Mouse (Mus musculus): ENCODE measurements around the gene Hist1h4f. TPM values are rescaled to one million over a fixed set of nuclear protein-coding genes. Genes with fewer than 3 reads are reported as not detected.

Hist1h4f gene
- polyA plus RNA-seq, 1 experiment from 2014 or later = 2.0 TPM

GRCm38 (mm10) chr13:23502916-23503315 is 48.5 kb downstream of the Hist1h4f start:
- Histone ChIP-seq H3K4me2 (replicated peaks; ENCODE audit: low read depth, low read length) (no peak overlapping the region), H3K27ac (ENCODE audit: low read length) (no peak overlapping the region), H3K9ac (replicated peaks; ENCODE audit: low read length) (no peak overlapping the region), H3K27me3 (ENCODE audit: insufficient read depth, low read length) (no peaks in the 10 kb centered on the region), H3K4me3 (ENCODE audit: low read length) (no peak overlapping the region), H3K9me3 (ENCODE audit: low read length) (no peaks in the 10 kb centered on the region), H3K4me1 (ENCODE audit: insufficient read depth, low read length) (peaks cover 27% of the 10 kb centered on the region), H3K36me3 (ENCODE audit: insufficient read depth, low read length) (no peaks in the 10 kb centered on the region)
- no peak for ATAC-seq (ENCODE audit: low FRiP score, low TSS enrichment)
- 56% methylated on average over 4 of the region's 4 CpGs for WGBS

GRCm38 (mm10) chr13:23502031-23502567 is 49.3 kb downstream of the Hist1h4f start:
- Histone ChIP-seq H3K36me3 (ENCODE audit: insufficient read depth, low read length) (no peaks in the 10 kb centered on the region), H3K4me2 (replicated peaks; ENCODE audit: low read depth, low read length) (peak overlapping the region; percentile 45), H3K4me1 (ENCODE audit: insufficient read depth, low read length) (peaks cover 27% of the 10 kb centered on the region), H3K9ac (replicated peaks; ENCODE audit: low read length) (no peak overlapping the region), H3K27me3 (ENCODE audit: insufficient read depth, low read length) (no peaks in the 10 kb centered on the region), H3K9me3 (ENCODE audit: low read length) (no peaks in the 10 kb centered on the region), H3K4me3 (ENCODE audit: low read length) (peak overlapping the region; percentile 25), H3K27ac (ENCODE audit: low read length) (no peak overlapping the region)
- WGBS = 31% methylated on average over 9 of the region's 9 CpGs
- no peak for ATAC-seq (ENCODE audit: low FRiP score, low TSS enrichment)

- ATAC-seq (ENCODE audit: low FRiP score, low TSS enrichment) = no peak
- Histone ChIP-seq H3K36me3 (ENCODE audit: insufficient read depth, low read length) (no peaks in the 10 kb centered on the region), H3K4me2 (replicated peaks; ENCODE audit: low read depth, low read length) (peak overlapping the region; percentile 45), H3K9ac (replicated peaks; ENCODE audit: low read length) (no peak overlapping the region), H3K4me3 (ENCODE audit: low read length) (peak overlapping the region; percentile 25), H3K27me3 (ENCODE audit: insufficient read depth, low read length) (no peaks in the 10 kb centered on the region), H3K9me3 (ENCODE audit: low read length) (no peaks in the 10 kb centered on the region), H3K27ac (ENCODE audit: low read length) (no peak overlapping the region), H3K4me1 (ENCODE audit: insufficient read depth, low read length) (peaks cover 24% of the 10 kb centered on the region)
- WGBS = 24% methylated on average over 5 of the region's 5 CpGs
Observed at GRCm38 (mm10) chr13:23501511-23501910, 49.9 kb downstream of the Hist1h4f start.

Small RNAs within 50 kb of the gene (microRNA-seq; reads per million reads assigned to microRNA genes)
- gene Gm44297 (not detected), gene Gm44359 (not detected), gene Gm44394 (not detected), gene n-TStga1 (1.4 reads per million)

Other genes starting within 250 kb of the Hist1h4f start
- gene Zfp322a, start 182.4 kb downstream of the Hist1h4f start, polyA plus RNA-seq (2015; fragmentation: Nextera tagmentation; extraction: Ambion mirVana) = 49.9 and 54.0 TPM in 2 replicates
- 13.7 and 14.6 TPM in 2 replicates for gene Abt1, start 127.8 kb downstream of the Hist1h4f start, polyA plus RNA-seq (2015; fragmentation: Nextera tagmentation; extraction: Ambion mirVana)
- gene Btn1a1, start 85.7 kb downstream of the Hist1h4f start, polyA plus RNA-seq (2015; fragmentation: Nextera tagmentation; extraction: Ambion mirVana) = 0.08 and 0.11 TPM in 2 replicates
- gene Btn2a2, start 62.8 kb downstream of the Hist1h4f start, polyA plus RNA-seq (2015; fragmentation: Nextera tagmentation; extraction: Ambion mirVana) = 0.50 and 0.54 TPM in 2 replicates
- gene Hist1h4h, start 20.6 kb downstream of the Hist1h4f start, polyA plus RNA-seq (2015; fragmentation: Nextera tagmentation; extraction: Ambion mirVana) = 4.5 and 5.6 TPM in 2 replicates
- 4.3 TPM in 2 replicates for gene Hist1h2af, start 17.7 kb downstream of the Hist1h4f start, polyA plus RNA-seq (2015; fragmentation: Nextera tagmentation; extraction: Ambion mirVana)
- 4.6 and 6.0 TPM in 2 replicates for gene Hist1h3g, start 16.2 kb downstream of the Hist1h4f start, polyA plus RNA-seq (2015; fragmentation: Nextera tagmentation; extraction: Ambion mirVana)
- gene Hist1h2bh, start 8.3 kb downstream of the Hist1h4f start, polyA plus RNA-seq (2015; fragmentation: Nextera tagmentation; extraction: Ambion mirVana) = 0.64 and 0.92 TPM in 2 replicates
- 0.54 and 0.82 TPM in 2 replicates for gene Hist1h3f, start 7.6 kb downstream of the Hist1h4f start, polyA plus RNA-seq (2015; fragmentation: Nextera tagmentation; extraction: Ambion mirVana)
- 0.37 and 0.55 TPM in 2 replicates for gene Hist1h1d, start 1.6 kb upstream of the Hist1h4f start, polyA plus RNA-seq (2015; fragmentation: Nextera tagmentation; extraction: Ambion mirVana)
- gene Hist1h3e, start 10.7 kb upstream of the Hist1h4f start, polyA plus RNA-seq (2015; fragmentation: Nextera tagmentation; extraction: Ambion mirVana) = 4.7 TPM in 2 replicates
- gene Hist1h2ae, start 19.6 kb upstream of the Hist1h4f start, polyA plus RNA-seq (2015; fragmentation: Nextera tagmentation; extraction: Ambion mirVana) = 57.3 and 57.7 TPM in 2 replicates
- 8.5 and 9.1 TPM in 2 replicates for gene Hist1h2bg, start 19.7 kb upstream of the Hist1h4f start, polyA plus RNA-seq (2015; fragmentation: Nextera tagmentation; extraction: Ambion mirVana)
- gene Hist1h2bf, start 22.5 kb upstream of the Hist1h4f start, polyA plus RNA-seq (2015; fragmentation: Nextera tagmentation; extraction: Ambion mirVana) = 4.3 and 4.4 TPM in 2 replicates
- 2.5 and 3.0 TPM in 2 replicates for gene Hist1h2ad, start 22.7 kb upstream of the Hist1h4f start, polyA plus RNA-seq (2015; fragmentation: Nextera tagmentation; extraction: Ambion mirVana)
- 6.1 and 6.6 TPM in 2 replicates for gene Hist1h3d, start 24.1 kb upstream of the Hist1h4f start, polyA plus RNA-seq (2015; fragmentation: Nextera tagmentation; extraction: Ambion mirVana)
- gene Hist1h4d, start 29.9 kb upstream of the Hist1h4f start, polyA plus RNA-seq (2015; fragmentation: Nextera tagmentation; extraction: Ambion mirVana) = 102 TPM in 2 replicates
- 3.2 and 3.3 TPM in 2 replicates for gene Hist1h2be, start 69.5 kb upstream of the Hist1h4f start, polyA plus RNA-seq (2015; fragmentation: Nextera tagmentation; extraction: Ambion mirVana)
- gene Hist1h1e, start 70.9 kb upstream of the Hist1h4f start, polyA plus RNA-seq (2015; fragmentation: Nextera tagmentation; extraction: Ambion mirVana) = 14.7 and 15.9 TPM in 2 replicates
- gene Hist1h2ac, start 132.3 kb upstream of the Hist1h4f start, polyA plus RNA-seq (2015; fragmentation: Nextera tagmentation; extraction: Ambion mirVana) = 1.3 and 1.6 TPM in 2 replicates
- 72.4 and 78.3 TPM in 2 replicates for gene Hist1h2bc, start 132.6 kb upstream of the Hist1h4f start, polyA plus RNA-seq (2015; fragmentation: Nextera tagmentation; extraction: Ambion mirVana)
- gene Hist1h1t, start 144.2 kb upstream of the Hist1h4f start, polyA plus RNA-seq (2015; fragmentation: Nextera tagmentation; extraction: Ambion mirVana) = 0.26 TPM in 1 of 2 replicates, not detected in the other
- gene Hist1h4c, start 146.8 kb upstream of the Hist1h4f start, polyA plus RNA-seq (2015; fragmentation: Nextera tagmentation; extraction: Ambion mirVana) = 4.5 and 5.9 TPM in 2 replicates
- 9.3 and 9.4 TPM in 2 replicates for gene Hfe, start 159.2 kb upstream of the Hist1h4f start, polyA plus RNA-seq (2015; fragmentation: Nextera tagmentation; extraction: Ambion mirVana)
- 25.6 and 28.3 TPM in 2 replicates for gene Hist1h1c, start 187.2 kb upstream of the Hist1h4f start, polyA plus RNA-seq (2015; fragmentation: Nextera tagmentation; extraction: Ambion mirVana)
- gene Hist1h3c, start 194.0 kb upstream of the Hist1h4f start, polyA plus RNA-seq (2015; fragmentation: Nextera tagmentation; extraction: Ambion mirVana) = 6.8 and 9.7 TPM in 2 replicates
- gene Hist1h2bb, start 195.1 kb upstream of the Hist1h4f start, polyA plus RNA-seq (2015; fragmentation: Nextera tagmentation; extraction: Ambion mirVana) = 2.1 and 2.5 TPM in 2 replicates
- gene Hist1h2ab, start 199.5 kb upstream of the Hist1h4f start, polyA plus RNA-seq (2015; fragmentation: Nextera tagmentation; extraction: Ambion mirVana) = 33.6 and 37.8 TPM in 2 replicates
- 8.8 and 13.2 TPM in 2 replicates for gene Hist1h3b, start 200.6 kb upstream of the Hist1h4f start, polyA plus RNA-seq (2015; fragmentation: Nextera tagmentation; extraction: Ambion mirVana)
- gene Hist1h4b, start 205.4 kb upstream of the Hist1h4f start, polyA plus RNA-seq (2015; fragmentation: Nextera tagmentation; extraction: Ambion mirVana) = 4.6 and 6.0 TPM in 2 replicates
- gene Hist1h4a, start 209.6 kb upstream of the Hist1h4f start, polyA plus RNA-seq (2015; fragmentation: Nextera tagmentation; extraction: Ambion mirVana) = 0.90 TPM in 1 of 2 replicates, not detected in the other
- gene Hist1h3a, start 210.7 kb upstream of the Hist1h4f start, polyA plus RNA-seq (2015; fragmentation: Nextera tagmentation; extraction: Ambion mirVana) = 6.1 and 7.8 TPM in 2 replicates
- gene Hist1h1a, start 212.0 kb upstream of the Hist1h4f start, polyA plus RNA-seq (2015; fragmentation: Nextera tagmentation; extraction: Ambion mirVana) = 0.91 and 1.7 TPM in 2 replicates
- not detected in 2 replicates for gene Trim38, start 218.3 kb upstream of the Hist1h4f start, polyA plus RNA-seq (2015; fragmentation: Nextera tagmentation; extraction: Ambion mirVana)

All from kidney, embryonic 16.5 days (tissue).